In the genomic region with DNA sequence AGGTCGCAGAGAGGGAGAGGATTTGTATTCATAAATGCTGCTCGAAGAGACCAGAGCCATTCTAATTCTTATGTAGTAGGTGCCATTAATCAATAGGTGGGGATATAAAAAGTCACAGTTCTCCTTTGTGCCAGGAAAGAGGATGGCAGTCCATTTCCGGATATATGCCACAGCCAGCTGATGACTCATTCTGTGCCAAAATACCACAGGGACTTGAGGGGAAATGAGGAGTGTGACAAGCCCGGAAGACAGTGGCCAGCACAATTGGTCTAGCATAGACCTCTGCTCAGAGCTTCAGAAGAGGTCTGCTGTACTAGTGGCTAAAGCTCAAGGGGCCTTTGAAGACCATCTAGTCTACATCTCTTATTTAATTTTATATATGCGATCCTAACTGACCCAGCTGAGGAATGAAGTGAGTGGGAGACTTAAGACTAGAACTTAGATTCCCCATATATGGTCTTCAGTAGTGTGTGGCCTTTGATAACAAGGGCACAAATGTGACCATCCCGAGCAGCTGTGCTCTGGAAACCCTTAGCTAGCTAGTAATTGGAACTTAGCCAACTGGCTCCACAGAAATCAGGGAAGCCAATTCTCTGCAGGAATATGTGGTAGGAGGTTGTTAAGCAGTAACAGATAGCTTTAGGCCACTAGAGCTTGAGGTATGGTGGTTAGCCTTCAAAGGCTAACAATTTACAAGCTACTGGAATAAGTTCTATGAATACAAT, we compare ENCODE assay signal across 12 mouse cellular contexts.
DNase-seq lines count a peak whose midpoint lies in the region; ATAC-seq and TF ChIP-seq lines count a peak whose summit lies in the region.
"Had no signal": no experiment of that assay in that cellular context is flagged by ENCODE, and none has a peak within 500 bp of the region (broad histone marks: within the 10 kb centered on the region; RNA-seq: fewer than 3 reads in every experiment).

No protein-coding gene starts in this region.

- no peak for TF ChIP-seq EP300 in liver, postnatal 0 days (IDR thresholded peaks at IDR 0.05; ENCODE audit: low read depth)

- H3K36me3 ChIP-seq in heart, embryonic 14.5 days (ENCODE audit: control insufficient read depth, insufficient read depth, low read length), result no peaks in the 10 kb centered on the region
- H3K36me3 ChIP-seq in C2C12 (ENCODE audit: control insufficient read depth, insufficient read depth), result no peaks in the 10 kb centered on the region
- H3K36me3 ChIP-seq in liver, postnatal 0 days (replicated peaks; ENCODE audit: insufficient read depth, low read length), result no peaks in the 10 kb centered on the region
- H3K36me3 ChIP-seq: neural tube, embryonic 13.5 days had no signal

- no peaks in the 10 kb centered on the region for H3K9me3 ChIP-seq in heart, embryonic 14.5 days (ENCODE audit: control insufficient read depth, low read length)
- H3K9me3 ChIP-seq in liver, postnatal 0 days (ENCODE audit: low read length), result no peaks in the 10 kb centered on the region
- H3K9me3 ChIP-seq: neural tube, embryonic 13.5 days had no signal

- WGBS in heart, embryonic 14.5 days, result 51% methylated on average over 6 of the region's 6 CpGs
- 34% methylated on average over 6 of the region's 6 CpGs for WGBS in liver, postnatal 0 days (ENCODE audit: insufficient replicate concordance)

- H3K4me1 ChIP-seq in heart, embryonic 14.5 days (ENCODE audit: control insufficient read depth in 2 of 2, insufficient read depth in 2 of 2, low read length in 2 of 2), result peaks cover 2 to 10% of the 10 kb centered on the region in 2 experiments; a peak in 2 of 4 replicates
- no peaks in the 10 kb centered on the region for H3K4me1 ChIP-seq in liver, postnatal 0 days (ENCODE audit: insufficient read depth)
- H3K4me1 ChIP-seq: neural tube, embryonic 13.5 days had no signal

- no peak for DNase-seq in heart, adult 9 months (ENCODE audit: low spot score in 2 of 2)
- peak; percentile 9 for DNase-seq in left cerebral cortex, postnatal 4 days
- no peak for DNase-seq in left cerebral cortex, adult 2 months (ENCODE audit: extremely low spot score in 1 of 2, low spot score in 2 of 2)
- DNase-seq in liver, postnatal 0 days, result no peak
- no peak for DNase-seq in retina, postnatal 1 day
- DNase-seq: kidney, adult 9 months; layer of hippocampus, postnatal 36 days; thymus, adult 18-20 months had no signal

- no peak for TF ChIP-seq CTCF in left cerebral cortex, adult 2 months (IDR thresholded peaks at IDR 0.05)
- no peak for TF ChIP-seq CTCF in C2C12 (IDR thresholded peaks at IDR 0.05; ENCODE audit: control insufficient read depth, insufficient read depth, insufficient read length)
- TF ChIP-seq CTCF in liver, postnatal 0 days (IDR thresholded peaks at IDR 0.05; ENCODE audit: low read depth), result no peak

- peak; percentile 21; the same call in 1 of the 2 replicates for ATAC-seq in heart, embryonic 14.5 days (ENCODE audit: insufficient number of reproducible peaks, insufficient read depth, low FRiP score, low read depth)
- ATAC-seq in common myeloid progenitor, adult 5-6 weeks (replicated peaks; ENCODE audit: low read depth, poor library complexity, severe bottlenecking), result peak; percentile 94
- ATAC-seq in liver, postnatal 0 days, result no peak

- no peak overlapping the region for H3K9ac ChIP-seq in heart, embryonic 14.5 days (ENCODE audit: low read length)
- no peak overlapping the region for H3K9ac ChIP-seq in liver, postnatal 0 days (replicated peaks)
- H3K9ac ChIP-seq: neural tube, embryonic 13.5 days had no signal

- H3K79me2 ChIP-seq in C2C12 (ENCODE audit: control insufficient read depth, insufficient read depth), result no peaks in the 10 kb centered on the region

- no peak overlapping the region for H3K4me2 ChIP-seq in heart, embryonic 14.5 days (ENCODE audit: low read length)
- H3K4me2 ChIP-seq in liver, postnatal 0 days (ENCODE audit: low read depth, low read length), result no peak overlapping the region
- H3K4me2 ChIP-seq: neural tube, embryonic 13.5 days had no signal

- no peak overlapping the region for H3K4me3 ChIP-seq in heart, embryonic 14.5 days (ENCODE audit: control insufficient read depth in 1 of 2, insufficient read depth in 1 of 2, low read depth in 1 of 2, low read length in 2 of 2)
- no peak overlapping the region for H3K4me3 ChIP-seq in left cerebral cortex, adult 2 months
- no peak overlapping the region for H3K4me3 ChIP-seq in C2C12 (ENCODE audit: insufficient read depth, poor library complexity, severe bottlenecking)
- no peak overlapping the region for H3K4me3 ChIP-seq in liver, postnatal 0 days (ENCODE audit: low read depth, low read length)
- H3K4me3 ChIP-seq: neural tube, embryonic 13.5 days had no signal

- no peak overlapping the region for H3K27ac ChIP-seq in heart, embryonic 14.5 days (replicated peaks in 1 of 2; ENCODE audit: control insufficient read depth in 1 of 2, insufficient read depth in 1 of 2, low read depth in 2 of 2, low read length in 2 of 2)
- H3K27ac ChIP-seq in left cerebral cortex, adult 2 months, result no peak overlapping the region
- H3K27ac ChIP-seq in liver, postnatal 0 days (ENCODE audit: low read depth), result no peak overlapping the region
- H3K27ac ChIP-seq: neural tube, embryonic 13.5 days had no signal

- no peaks in the 10 kb centered on the region for H3K79me3 ChIP-seq in C2C12 (ENCODE audit: low read depth)

- intact Hi-C loops in left cerebral cortex, postnatal 4 days (cut with DNase I), result no loop called here
- intact Hi-C loops in left cerebral cortex, adult 2 months (cut with DNase I), result no loop called here

- H3ac ChIP-seq in C2C12 (ENCODE audit: control insufficient read depth, insufficient read length, low read depth), result no peak overlapping the region

- no peaks in the 10 kb centered on the region for H3K27me3 ChIP-seq in heart, embryonic 14.5 days (ENCODE audit: control insufficient read depth, insufficient read depth, low read length)
- no peaks in the 10 kb centered on the region for H3K27me3 ChIP-seq in C2C12 (ENCODE audit: control insufficient read depth, insufficient read depth, insufficient read length)
- H3K27me3 ChIP-seq in liver, postnatal 0 days (ENCODE audit: insufficient read depth, low read length), result no peaks in the 10 kb centered on the region
- H3K27me3 ChIP-seq: neural tube, embryonic 13.5 days had no signal

TF ChIP-seq in C2C12, 6 proteins besides CTCF, POLR2A, EP300 and RAD21:
- TF ChIP-seq USF1 (IDR thresholded peaks at IDR 0.05; ENCODE audit: low read depth) (no peak), MYOD1 (IDR thresholded peaks at IDR 0.05; ENCODE audit: control insufficient read depth, insufficient read length, low read depth) (peak; percentile 41), MAX (IDR thresholded peaks at IDR 0.05) (no peak), FOSL1 (IDR thresholded peaks at IDR 0.05; ENCODE audit: insufficient read depth, low read length, poor library complexity, severe bottlenecking) (peak; percentile 71), CEBPB (IDR thresholded peaks at IDR 0.05; ENCODE audit: low read depth) (no peak), MYOG (IDR thresholded peaks at IDR 0.05; ENCODE audit: control insufficient read depth, extremely low read depth, insufficient read length) (no peak)
